Mouse (Mus musculus) forebrain, embryonic 14.5 days (tissue): ENCODE measurements around the gene Adam12. TPM values are rescaled to one million over a fixed set of nuclear protein-coding genes. Genes with fewer than 3 reads are reported as not detected.

Experiments used
- ATAC-seq: fragments of 200-750 bp; cut with Nextera tagmentation; 2 replicates; pipeline ENCODE4 v1.8.0; 2017; ENCODE audit warnings: mild to moderate bottlenecking, moderate library complexity
- DNase-seq: peaks from one replicate; pipeline ENCODE4 v3.0.0-alpha.2; 2015; ENCODE audit warnings: low spot score
- H3K27ac ChIP-seq: fragments of 300-500 bp; sonication (generic); 2 replicates; pipeline ENCODE4 v1.5.1; 2014; ENCODE audit warnings: low read depth, mild to moderate bottlenecking, control low read depth, low read length, moderate library complexity
- H3K27me3 ChIP-seq: fragments of 300-500 bp; sonication (generic); replicated peaks from 2 replicates; pipeline ENCODE4 v1.6.1; 2014; ENCODE audit warnings: low read length, control low read depth, mixed read lengths; ENCODE audit not compliant: control insufficient read depth, insufficient read depth
- H3K36me3 ChIP-seq: fragments of 300-500 bp; sonication (generic); 2 replicates; pipeline ENCODE4 v1.6.1; 2014; ENCODE audit warnings: low read length, control low read depth; ENCODE audit not compliant: control insufficient read depth, insufficient read depth
- H3K4me1 ChIP-seq: fragments of 300-500 bp; sonication (generic); 2 replicates; pipeline ENCODE4 v1.6.1; 2014; ENCODE audit warnings: antibody characterized with exemption, low read length, control low read depth; ENCODE audit not compliant: control insufficient read depth, insufficient read depth
- H3K4me2 ChIP-seq: fragments of 300-500 bp; sonication (generic); 2 replicates; pipeline ENCODE4 v1.6.1; 2014; ENCODE audit warnings: mild to moderate bottlenecking, control low read depth, low read length
- H3K4me3 ChIP-seq: fragments of 300-500 bp; sonication (generic); 2 replicates; pipeline ENCODE4 v1.5.1; 2014; ENCODE audit warnings: low read depth, low read length, control low read depth
- H3K9ac ChIP-seq: fragments of 300-500 bp; sonication (generic); 2 replicates; pipeline ENCODE4 v1.6.1; 2014; ENCODE audit warnings: mild to moderate bottlenecking, low read length, control low read depth, moderate library complexity
- H3K9me3 ChIP-seq: fragments of 300-500 bp; sonication (generic); replicated peaks from 2 replicates; pipeline ENCODE4 v1.6.1; 2016; ENCODE audit warnings: low read length, control low read depth, mixed read lengths; ENCODE audit not compliant: control insufficient read depth
- WGBS: fragments of 180-500 bp; shearing (Covaris S2); extraction: QIAGEN DNeasy Blood & Tissue Kit; methylation state at CpG from one replicate; pipeline ENCODE4 v1.1.7; 2014; 5-methylcytosine and 5-hydroxymethylcytosine counted together
- polyA plus RNA-seq: library from polyadenylated mRNA; unstranded; fragments of >200 nt; fragmentation: Nextera tagmentation; extraction: Ambion mirVana; gene quantifications from 2 replicates; pipeline ENCODE4 v1.2.1, GENCODE M21; 2014

Adam12 gene
- polyA plus RNA-seq, 1 experiment from 2014 or later = 1.9 TPM

- 88% methylated on average over 4 of the region's 4 CpGs for WGBS
- no peaks in the 10 kb centered on the region for H3K4me1 ChIP-seq
Measured at GRCm38 (mm10) chr7:134175201-134175600, 56.7 kb downstream of the Adam12 start.

GRCm38 (mm10) chr7:134173442-134174090 is 58.4 kb downstream of the Adam12 start:
- no peaks in the 10 kb centered on the region for H3K4me1 ChIP-seq
- H3K4me2 ChIP-seq = no peak overlapping the region
- H3K36me3 ChIP-seq = no peaks in the 10 kb centered on the region
- H3K4me3 ChIP-seq = no peak overlapping the region
- ATAC-seq = no peak
- H3K9me3 ChIP-seq = no peaks in the 10 kb centered on the region
- H3K9ac ChIP-seq = no peak overlapping the region
- 84% methylated on average over 14 of the region's 14 CpGs for WGBS
- H3K27me3 ChIP-seq = no peaks in the 10 kb centered on the region
- no peak for DNase-seq
- no peak overlapping the region for H3K27ac ChIP-seq

More at GRCm38 (mm10) chr7:134175201-134175600, 56.7 kb downstream of the Adam12 start:
- H3K9ac ChIP-seq = no peak overlapping the region
- H3K4me2 ChIP-seq = no peak overlapping the region
- no peaks in the 10 kb centered on the region for H3K9me3 ChIP-seq
- no peaks in the 10 kb centered on the region for H3K36me3 ChIP-seq
- H3K27me3 ChIP-seq = no peaks in the 10 kb centered on the region
- DNase-seq (no peak), ATAC-seq (no peak)
- H3K4me3 ChIP-seq = no peak overlapping the region
- H3K27ac ChIP-seq = no peak overlapping the region

GRCm38 (mm10) chr7:134170180-134170910 is 61.6 kb downstream of the Adam12 start:
- 89% methylated on average over 9 of the region's 9 CpGs for WGBS
- no peak for DNase-seq

GRCm38 (mm10) chr7:134169780-134170179 is 62.2 kb downstream of the Adam12 start:
- Histone ChIP-seq H3K36me3 (no peaks in the 10 kb centered on the region), H3K27me3 (no peaks in the 10 kb centered on the region), H3K27ac (no peak overlapping the region), H3K9me3 (no peaks in the 10 kb centered on the region), H3K4me1 (no peaks in the 10 kb centered on the region), H3K4me2 (no peak overlapping the region), H3K4me3 (no peak overlapping the region), H3K9ac (no peak overlapping the region)
- no peak for DNase-seq
- WGBS = 97% methylated on average over 2 of the region's 2 CpGs
- no peak for ATAC-seq

More at GRCm38 (mm10) chr7:134170180-134170910, 61.6 kb downstream of the Adam12 start:
- no peaks in the 10 kb centered on the region for H3K36me3 ChIP-seq
- H3K27me3 ChIP-seq = no peaks in the 10 kb centered on the region
- no peak overlapping the region for H3K4me2 ChIP-seq
- H3K4me3 ChIP-seq = no peak overlapping the region
- ATAC-seq = no peak
- H3K4me1 ChIP-seq = no peaks in the 10 kb centered on the region
- H3K27ac ChIP-seq = no peak overlapping the region
- no peak overlapping the region for H3K9ac ChIP-seq
- no peaks in the 10 kb centered on the region for H3K9me3 ChIP-seq

DNA sequence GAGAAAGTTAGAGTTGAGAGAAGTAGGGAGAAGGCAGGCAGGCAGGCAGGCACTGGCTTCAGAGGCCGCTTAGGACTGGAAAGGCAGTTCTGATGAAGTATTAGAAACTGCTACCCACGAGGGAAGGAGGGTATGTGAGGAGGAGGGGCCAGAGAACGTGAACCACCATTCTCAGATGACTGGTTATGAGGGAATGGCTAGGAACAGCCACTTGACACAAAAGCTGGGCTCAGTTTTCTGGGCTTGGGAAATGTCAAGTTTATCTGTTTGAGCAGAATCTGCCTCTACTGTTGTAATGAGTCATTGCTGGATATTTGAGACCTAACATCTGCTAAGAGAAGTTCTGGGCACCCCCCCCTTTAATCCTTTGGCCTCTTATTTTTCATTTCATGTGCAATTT is 64.4 kb downstream of the Adam12 start:
- Histone ChIP-seq H3K9ac (no peak overlapping the region), H3K4me2 (no peak overlapping the region), H3K27me3 (no peaks in the 10 kb centered on the region), H3K27ac (no peak overlapping the region), H3K4me1 (no peaks in the 10 kb centered on the region), H3K9me3 (no peaks in the 10 kb centered on the region), H3K4me3 (no peak overlapping the region), H3K36me3 (no peaks in the 10 kb centered on the region)
- 54% methylated on average over 3 of the region's 3 CpGs for WGBS
- DNase-seq (no peak), ATAC-seq (no peak)

DNA sequence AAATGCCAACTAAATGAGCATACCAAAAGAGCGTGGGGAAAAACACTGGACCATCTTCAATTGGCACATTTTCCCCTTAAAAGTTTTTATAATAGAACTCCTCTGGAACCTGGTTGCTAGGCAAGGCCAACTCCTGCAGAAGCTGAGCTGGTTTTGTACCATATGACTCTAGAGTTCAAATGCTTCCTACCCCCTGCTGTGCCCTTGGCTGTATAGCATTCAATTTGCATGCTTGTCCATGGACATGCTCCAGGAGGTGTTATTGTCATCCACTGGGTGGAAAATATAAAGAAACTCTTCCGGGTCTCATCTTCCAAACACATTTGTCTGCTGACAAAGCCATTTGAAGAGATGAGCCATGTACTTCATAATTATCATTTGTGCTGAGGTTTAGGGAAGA is 68.2 kb downstream of the Adam12 start:
- DNase-seq (no peak), ATAC-seq (no peak)
- Histone ChIP-seq H3K27ac (no peak overlapping the region), H3K27me3 (no peaks in the 10 kb centered on the region), H3K4me2 (no peak overlapping the region), H3K4me3 (no peak overlapping the region), H3K9me3 (no peaks in the 10 kb centered on the region), H3K9ac (no peak overlapping the region), H3K36me3 (no peaks in the 10 kb centered on the region), H3K4me1 (no peaks in the 10 kb centered on the region)
- WGBS = 74% methylated on average over 2 of the region's 2 CpGs

GRCm38 (mm10) chr7:134162886-134163285 is 69.1 kb downstream of the Adam12 start:
- H3K4me3 ChIP-seq = no peak overlapping the region
- no peak for DNase-seq
- H3K4me2 ChIP-seq = no peak overlapping the region
- no peaks in the 10 kb centered on the region for H3K36me3 ChIP-seq
- H3K27me3 ChIP-seq = no peaks in the 10 kb centered on the region
- WGBS = 61% methylated on average over 6 of the region's 6 CpGs
- H3K27ac ChIP-seq = no peak overlapping the region
- no peak overlapping the region for H3K9ac ChIP-seq
- no peak for ATAC-seq
- no peaks in the 10 kb centered on the region for H3K4me1 ChIP-seq
- no peaks in the 10 kb centered on the region for H3K9me3 ChIP-seq

GRCm38 (mm10) chr7:134159608-134160007 is 72.3 kb downstream of the Adam12 start:
- Histone ChIP-seq H3K9me3 (no peaks in the 10 kb centered on the region), H3K27me3 (no peaks in the 10 kb centered on the region), H3K36me3 (no peaks in the 10 kb centered on the region), H3K4me3 (no peak overlapping the region), H3K4me1 (no peaks in the 10 kb centered on the region), H3K4me2 (no peak overlapping the region), H3K9ac (no peak overlapping the region), H3K27ac (no peak overlapping the region)
- DNase-seq = no peak
- WGBS = 90% methylated on average over 7 of the region's 7 CpGs
- no peak for ATAC-seq

DNA sequence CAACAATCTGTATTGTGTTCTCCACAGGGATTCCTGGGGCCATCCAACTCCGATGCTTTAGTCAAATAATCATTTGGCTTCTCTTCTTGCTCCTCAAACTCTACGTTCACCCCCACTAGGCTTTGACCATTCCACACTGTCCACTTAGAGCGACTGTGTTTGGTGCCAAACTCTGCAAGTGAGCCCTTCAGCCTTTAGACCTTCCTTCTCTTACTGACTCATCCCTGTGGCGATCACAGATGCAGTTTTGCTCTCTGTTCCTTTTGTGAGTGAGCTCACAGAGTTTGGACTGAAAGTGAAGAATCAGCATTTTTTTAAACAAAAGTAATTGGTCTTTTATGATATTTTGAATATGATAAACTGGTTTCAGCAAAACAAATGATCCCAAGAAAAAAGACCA is 80.6 kb downstream of the Adam12 start:
- Histone ChIP-seq H3K4me3 (no peak overlapping the region), H3K27ac (no peak overlapping the region), H3K4me1 (no peaks in the 10 kb centered on the region), H3K9ac (no peak overlapping the region), H3K9me3 (no peaks in the 10 kb centered on the region), H3K27me3 (no peaks in the 10 kb centered on the region), H3K36me3 (no peaks in the 10 kb centered on the region), H3K4me2 (no peak overlapping the region)
- DNase-seq (no peak), ATAC-seq (no peak)
- 82% methylated on average over 4 of the region's 4 CpGs for WGBS
